In genomic region chr8:121650389-121651307, GRCm38 (mm10) we compare ENCODE assay signal across 9 mouse cellular contexts. TPM values are rescaled to one million over a fixed set of nuclear protein-coding genes. Genes with fewer than 3 reads are reported as not detected.
DNase-seq lines count a peak whose midpoint lies in the region; ATAC-seq and TF ChIP-seq lines count a peak whose summit lies in the region.
"Had no signal": no experiment of that assay in that cellular context is flagged by ENCODE, and none has a peak within 500 bp of the region (broad histone marks: within the 10 kb centered on the region; RNA-seq: fewer than 3 reads in every experiment).

No protein-coding gene starts in this region.

- peak overlapping the region; percentile 99 for H3K4me2 ChIP-seq in forebrain, embryonic 15.5 days (replicated peaks)
- H3K4me2 ChIP-seq in neural tube, embryonic 15.5 days, result peak overlapping the region; percentile 90

- 56% methylated on average over 20 of the region's 20 CpGs for WGBS in forebrain, embryonic 15.5 days
- 80% methylated on average over 20 of the region's 20 CpGs for WGBS in limb, embryonic 10.5 days
- WGBS in neural tube, embryonic 15.5 days, result 58% methylated on average over 20 of the region's 20 CpGs

- intact Hi-C loops in gastrocnemius, postnatal 36 days (cut with DNase I), result no loop called here

- peaks cover 45% of the 10 kb centered on the region for H3K36me3 ChIP-seq in E14TG2a.4 (ENCODE audit: insufficient read depth, low read length)
- H3K36me3 ChIP-seq in forebrain, embryonic 15.5 days, result no peaks in the 10 kb centered on the region
- H3K36me3 ChIP-seq in limb, embryonic 10.5 days, result peaks cover 25% of the 10 kb centered on the region
- no peaks in the 10 kb centered on the region for H3K36me3 ChIP-seq in neural tube, embryonic 15.5 days

- peak overlapping the region; percentile 83 for H3K9ac ChIP-seq in forebrain, embryonic 15.5 days (replicated peaks)
- H3K9ac ChIP-seq in neural tube, embryonic 15.5 days (replicated peaks), result peak overlapping the region; percentile 74

- peak overlapping the region; percentile 84 for H3K4me3 ChIP-seq in E14TG2a.4 (replicated peaks; ENCODE audit: low read length)
- peak overlapping the region; percentile 94 for H3K4me3 ChIP-seq in forebrain, embryonic 15.5 days
- H3K4me3 ChIP-seq in limb, embryonic 10.5 days, result peak overlapping the region; percentile 87
- H3K4me3 ChIP-seq in neural tube, embryonic 15.5 days (replicated peaks), result peak overlapping the region; percentile 85

- peaks cover 29% of the 10 kb centered on the region for H3K27me3 ChIP-seq in E14TG2a.4 (ENCODE audit: insufficient read depth, low read length)
- no peaks in the 10 kb centered on the region for H3K27me3 ChIP-seq in forebrain, embryonic 15.5 days
- H3K27me3 ChIP-seq in limb, embryonic 10.5 days (ENCODE audit: low read depth, poor library complexity, severe bottlenecking), result 0 out of 2 replicates have a peak, but pooled peaks cover 4% of the 10 kb centered on the region
- H3K27me3 ChIP-seq in neural tube, embryonic 15.5 days (replicated peaks), result no peaks in the 10 kb centered on the region

- peaks cover 65% of the 10 kb centered on the region for H3K4me1 ChIP-seq in E14TG2a.4 (replicated peaks; ENCODE audit: low read depth, low read length)
- H3K4me1 ChIP-seq in forebrain, embryonic 15.5 days, result peaks cover 70% of the 10 kb centered on the region
- peaks cover 60% of the 10 kb centered on the region for H3K4me1 ChIP-seq in limb, embryonic 10.5 days
- H3K4me1 ChIP-seq in neural tube, embryonic 15.5 days, result peaks cover 80% of the 10 kb centered on the region

- peak overlapping the region; percentile 79; the same call in 1 of the 2 replicates for H3K27ac ChIP-seq in forebrain, embryonic 15.5 days (replicated peaks)
- H3K27ac ChIP-seq in limb, embryonic 10.5 days, result 0 out of 2 replicates have a peak overlapping the region, but pooled peaks have one; percentile 74
- H3K27ac ChIP-seq in neural tube, embryonic 15.5 days (replicated peaks), result 0 out of 2 replicates have a peak overlapping the region, but pooled peaks have one; percentile 77
- H3K27ac ChIP-seq: macrophage had no signal

- no peak for ATAC-seq in forebrain, embryonic 15.5 days (replicated peaks)
- no peak for ATAC-seq in neural tube, embryonic 15.5 days (ENCODE audit: low FRiP score)

- no peaks in the 10 kb centered on the region for H3K9me3 ChIP-seq in E14TG2a.4 (ENCODE audit: low read length)
- no peaks in the 10 kb centered on the region for H3K9me3 ChIP-seq in forebrain, embryonic 15.5 days
- H3K9me3 ChIP-seq in limb, embryonic 10.5 days (replicated peaks), result no peaks in the 10 kb centered on the region
- H3K9me3 ChIP-seq in neural tube, embryonic 15.5 days (replicated peaks), result no peaks in the 10 kb centered on the region

- DNase-seq in cerebellum, adult 9-10 months, result peak; percentile 55
- no peak for DNase-seq in cerebellum, adult 8-10 months
- no peak for DNase-seq in limb, embryonic 10.5 days (ENCODE audit: low spot score)
- DNase-seq in gastrocnemius, postnatal 36 days, result no peak
- DNase-seq in Muller cell, postnatal 12 days (ENCODE audit: inconsistent ontology term), result no peak

- no peak for TF ChIP-seq CTCF in E14TG2a.4 (conservative IDR thresholded peaks at IDR 0.05; ENCODE audit: low read length)

RNA-seq across cellular contexts. Expression of gene Zcchc14, which starts 2.1 kb away (rescaled TPM):
- polyA plus RNA-seq in forebrain, embryonic 15.5 days (2015; fragmentation: Nextera tagmentation; extraction: Ambion mirVana), result 36.7 and 39.2 TPM in 2 replicates
- 13.8 and 15.2 TPM in 2 replicates for polyA plus RNA-seq in limb, embryonic 10.5 days (2016; fragmentation: Nextera tagmentation; extraction: Ambion mirVana)
- 16.7 and 21.3 TPM in 2 replicates for polyA plus RNA-seq in neural tube, embryonic 15.5 days (2015; fragmentation: Nextera tagmentation; extraction: Ambion mirVana)
- 10 to 100 TPM; 14.2 to 17.2 TPM for total RNA-seq in gastrocnemius, postnatal 36 days (2021)
